Mouse (Mus musculus): ENCODE data around the gene Usp6nl. TPM values are rescaled to one million over a fixed set of nuclear protein-coding genes. Genes with fewer than 3 reads are reported as not detected.
A peak's percentile ranks its signal among the peaks of the same experiment; 100 is the strongest.

The Usp6nl gene
- polyA plus RNA-seq, 1 experiment = 1.9 TPM

DNA sequence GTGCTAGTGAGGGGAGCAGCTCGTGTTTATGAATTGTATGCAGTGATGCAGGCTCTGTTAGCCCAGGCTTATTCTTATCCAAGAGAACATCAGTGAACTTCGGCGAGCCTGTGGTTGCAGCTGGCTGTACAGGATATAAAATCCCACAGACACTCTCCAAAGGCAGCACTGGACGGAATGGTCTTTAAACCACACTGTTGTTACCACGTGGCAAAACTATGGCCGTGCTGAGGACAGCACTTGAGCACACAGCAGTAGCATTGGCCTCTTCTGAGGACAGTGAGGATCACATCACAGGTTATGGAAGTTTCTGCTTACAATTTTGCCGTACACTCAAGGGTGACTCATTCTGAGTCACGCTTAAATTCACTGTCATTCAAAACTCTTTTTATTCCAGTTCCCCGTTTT, 44.1 kb downstream of the Usp6nl start:
- no peaks in the 10 kb centered on the region for H3K27me3 ChIP-seq (replicated peaks)
- H3K4me3 ChIP-seq (replicated peaks) = peak overlapping the region; percentile 85
- H3K4me1 ChIP-seq = peaks cover 78% of the 10 kb centered on the region
- no peaks in the 10 kb centered on the region for H3K9me3 ChIP-seq
- peaks cover 3% of the 10 kb centered on the region for H3K36me3 ChIP-seq (replicated peaks; ENCODE audit: low read length)
- TF ChIP-seq GATA1 (IDR thresholded peaks at IDR 0.05; ENCODE audit: borderline replicate concordance, low read length) = peak; percentile 36; the same call in 1 of the 3 replicates
- no peak for TF ChIP-seq FLI1 (IDR thresholded peaks at IDR 0.05; ENCODE audit: low read length)

DNA sequence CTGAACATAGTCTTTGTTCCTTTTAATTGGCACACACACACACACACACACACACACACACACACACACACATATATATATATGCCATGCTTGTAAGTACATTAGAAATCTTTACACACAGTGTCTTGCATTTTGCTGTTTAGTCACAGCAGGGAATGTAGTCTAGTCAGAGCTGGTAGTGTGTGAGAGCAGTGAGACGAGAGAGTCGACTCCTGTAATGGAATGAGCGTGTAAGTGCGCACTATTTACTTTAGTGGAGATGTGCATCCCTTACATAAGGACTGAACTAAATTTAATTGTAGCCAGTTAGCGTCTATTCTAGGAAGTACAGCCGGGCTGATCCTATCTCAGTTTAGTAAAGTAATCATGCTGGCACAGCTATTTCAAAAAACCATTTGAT, 44.5 kb downstream of the Usp6nl start:
- H3K9me3 ChIP-seq = no peaks in the 10 kb centered on the region
- H3K4me1 ChIP-seq = peaks cover 81% of the 10 kb centered on the region
- TF ChIP-seq GATA1 (IDR thresholded peaks at IDR 0.05; ENCODE audit: borderline replicate concordance, low read length) = no peak
- TF ChIP-seq FLI1 (IDR thresholded peaks at IDR 0.05; ENCODE audit: low read length) = no peak
- peaks cover 2% of the 10 kb centered on the region for H3K36me3 ChIP-seq (replicated peaks; ENCODE audit: low read length)
- no peak overlapping the region for H3K4me3 ChIP-seq (replicated peaks)
- no peaks in the 10 kb centered on the region for H3K27me3 ChIP-seq (replicated peaks)

DNA sequence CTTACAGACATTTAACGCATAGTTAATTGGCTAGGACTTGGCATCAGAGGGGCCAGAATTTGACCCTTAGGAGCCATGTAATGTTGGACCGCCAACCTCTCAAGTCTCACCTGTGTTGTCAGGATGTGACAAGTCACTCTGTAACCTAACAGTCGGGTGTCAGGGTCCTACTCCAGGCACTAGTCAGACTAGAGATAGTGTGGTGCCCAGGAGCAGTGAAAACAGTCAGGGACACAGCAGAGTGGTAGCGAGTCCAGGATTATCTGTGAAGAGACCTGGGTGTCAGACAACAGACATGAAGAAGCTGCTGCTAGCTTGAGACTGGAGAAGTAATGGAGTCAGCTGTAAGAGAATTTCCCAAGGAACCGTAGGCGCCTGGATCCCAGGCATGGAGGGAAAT, 45.0 kb downstream of the Usp6nl start:
- no peak overlapping the region for H3K4me3 ChIP-seq (replicated peaks)
- TF ChIP-seq GATA1 (IDR thresholded peaks at IDR 0.05; ENCODE audit: borderline replicate concordance, low read length) = no peak
- no peak for TF ChIP-seq FLI1 (IDR thresholded peaks at IDR 0.05; ENCODE audit: low read length)
- H3K4me1 ChIP-seq = peaks cover 80% of the 10 kb centered on the region
- H3K9me3 ChIP-seq = no peaks in the 10 kb centered on the region
- no peaks in the 10 kb centered on the region for H3K36me3 ChIP-seq (replicated peaks; ENCODE audit: low read length)
- no peaks in the 10 kb centered on the region for H3K27me3 ChIP-seq (replicated peaks)

DNA sequence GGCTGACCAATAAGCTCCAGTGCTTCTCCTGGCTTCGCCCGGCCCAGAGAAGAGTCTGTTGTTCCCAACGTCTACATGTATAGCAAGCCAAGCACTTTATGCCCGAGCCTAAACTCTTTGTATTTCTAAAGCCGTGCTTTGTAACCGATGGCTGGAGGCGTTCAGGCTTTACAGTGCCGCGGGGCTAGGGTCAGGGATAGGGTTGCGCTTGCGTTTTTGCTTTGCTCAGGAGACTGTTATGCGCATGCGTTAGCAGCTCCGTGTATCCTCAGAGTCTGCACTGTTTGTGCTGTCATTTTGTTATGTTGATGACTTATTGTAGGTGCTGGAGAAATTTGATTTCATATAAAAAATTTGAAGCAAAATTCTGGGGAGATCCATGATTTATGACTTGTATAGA, 51.7 kb downstream of the Usp6nl start:
- TF ChIP-seq FLI1 (IDR thresholded peaks at IDR 0.05; ENCODE audit: low read length) = no peak
- TF ChIP-seq GATA1 (IDR thresholded peaks at IDR 0.05; ENCODE audit: borderline replicate concordance, low read length) = no peak
- Histone ChIP-seq H3K27me3 (replicated peaks) (no peaks in the 10 kb centered on the region), H3K4me1 (peaks cover 62% of the 10 kb centered on the region), H3K9me3 (no peaks in the 10 kb centered on the region), H3K36me3 (replicated peaks; ENCODE audit: low read length) (peaks cover 2% of the 10 kb centered on the region), H3K4me3 (replicated peaks) (no peak overlapping the region)

DNA sequence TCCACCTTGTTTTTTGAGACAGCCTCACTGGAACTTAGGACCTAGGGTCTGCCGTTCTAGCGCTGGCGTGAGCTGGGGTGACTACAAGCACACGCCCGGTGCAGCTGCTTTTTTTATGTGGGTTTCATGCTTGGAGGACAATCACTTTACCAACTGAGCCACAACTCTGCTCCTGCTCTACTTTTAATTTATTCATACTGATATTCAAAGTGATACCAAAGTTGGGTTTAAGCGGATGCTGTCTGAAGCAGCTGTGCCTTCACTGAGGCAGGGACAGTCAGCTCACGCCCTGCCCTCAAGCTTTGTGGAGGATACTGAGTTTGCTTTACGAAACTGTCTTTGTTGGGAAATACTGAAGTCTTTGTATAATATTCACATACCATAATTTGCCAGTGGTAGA, 53.6 kb downstream of the Usp6nl start:
- Histone ChIP-seq H3K4me3 (replicated peaks) (no peak overlapping the region), H3K9me3 (no peaks in the 10 kb centered on the region), H3K4me1 (peaks cover 62% of the 10 kb centered on the region), H3K27me3 (replicated peaks) (no peaks in the 10 kb centered on the region), H3K36me3 (replicated peaks; ENCODE audit: low read length) (peaks cover 2% of the 10 kb centered on the region)
- no peak for TF ChIP-seq GATA1 (IDR thresholded peaks at IDR 0.05; ENCODE audit: borderline replicate concordance, low read length)

DNA sequence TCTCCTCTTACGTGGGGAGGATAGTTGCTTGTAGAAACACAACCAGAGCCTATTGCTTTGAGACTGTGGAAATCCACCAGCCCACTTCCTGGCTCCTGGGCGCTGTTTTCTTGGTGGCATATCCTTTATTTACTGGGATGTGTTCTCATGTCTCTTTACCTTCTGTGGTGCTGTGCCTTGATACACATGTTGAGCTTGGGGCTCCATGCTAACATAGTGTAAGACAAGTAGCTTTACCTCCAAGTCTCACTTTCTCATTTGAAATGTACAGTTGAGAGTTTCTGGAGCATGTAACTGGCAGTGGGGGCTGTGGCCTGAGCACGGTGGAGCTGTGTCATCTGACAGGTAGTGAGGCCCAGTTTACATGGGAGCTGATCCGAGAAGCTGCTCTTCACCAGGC, 54.5 kb downstream of the Usp6nl start:
- Histone ChIP-seq H3K36me3 (replicated peaks; ENCODE audit: low read length) (peaks cover 2% of the 10 kb centered on the region), H3K4me1 (peaks cover 56% of the 10 kb centered on the region), H3K9me3 (no peaks in the 10 kb centered on the region), H3K27me3 (replicated peaks) (no peaks in the 10 kb centered on the region), H3K4me3 (replicated peaks) (no peak overlapping the region)
- TF ChIP-seq FLI1 (IDR thresholded peaks at IDR 0.05; ENCODE audit: low read length) (no peak), GATA1 (IDR thresholded peaks at IDR 0.05; ENCODE audit: borderline replicate concordance, low read length) (no peak)

DNA sequence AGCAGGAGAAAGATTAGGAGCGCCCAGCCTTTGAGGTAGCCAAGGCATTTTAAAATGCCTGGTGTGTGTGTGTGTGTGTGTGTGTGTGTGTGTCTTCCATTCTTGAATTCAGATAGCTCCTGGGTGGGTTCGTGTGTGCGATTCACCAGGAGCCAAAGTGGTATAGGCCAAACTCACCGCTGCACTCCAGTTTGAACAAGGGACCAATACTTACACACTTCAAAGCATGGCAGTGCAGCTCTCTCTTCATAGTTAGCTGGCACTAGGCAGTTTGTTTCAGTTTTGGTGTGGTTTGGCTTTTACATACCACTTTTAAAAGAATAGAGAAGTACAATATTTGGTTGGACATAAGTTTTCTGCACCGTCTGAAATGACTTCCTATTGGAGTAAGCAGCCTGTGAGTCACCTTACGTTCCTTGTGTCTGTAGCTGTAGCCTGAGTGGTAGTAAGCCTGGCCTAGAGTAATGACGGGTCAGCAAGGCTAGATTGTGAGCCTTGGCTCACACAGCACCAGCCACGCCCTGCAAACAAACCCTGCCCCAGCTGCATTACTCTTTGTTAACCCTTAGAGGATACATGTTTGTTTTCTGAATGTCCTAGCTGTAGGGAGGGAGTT, 56.2 kb downstream of the Usp6nl start:
- H3K36me3 ChIP-seq (replicated peaks; ENCODE audit: low read length) = no peaks in the 10 kb centered on the region
- H3K27me3 ChIP-seq (replicated peaks) = no peaks in the 10 kb centered on the region
- TF ChIP-seq FLI1 (IDR thresholded peaks at IDR 0.05; ENCODE audit: low read length) (no peak), GATA1 (IDR thresholded peaks at IDR 0.05; ENCODE audit: borderline replicate concordance, low read length) (no peak)
- H3K4me1 ChIP-seq = peaks cover 58% of the 10 kb centered on the region
- no peaks in the 10 kb centered on the region for H3K9me3 ChIP-seq
- H3K4me3 ChIP-seq (replicated peaks) = peak overlapping the region; percentile 65

DNA sequence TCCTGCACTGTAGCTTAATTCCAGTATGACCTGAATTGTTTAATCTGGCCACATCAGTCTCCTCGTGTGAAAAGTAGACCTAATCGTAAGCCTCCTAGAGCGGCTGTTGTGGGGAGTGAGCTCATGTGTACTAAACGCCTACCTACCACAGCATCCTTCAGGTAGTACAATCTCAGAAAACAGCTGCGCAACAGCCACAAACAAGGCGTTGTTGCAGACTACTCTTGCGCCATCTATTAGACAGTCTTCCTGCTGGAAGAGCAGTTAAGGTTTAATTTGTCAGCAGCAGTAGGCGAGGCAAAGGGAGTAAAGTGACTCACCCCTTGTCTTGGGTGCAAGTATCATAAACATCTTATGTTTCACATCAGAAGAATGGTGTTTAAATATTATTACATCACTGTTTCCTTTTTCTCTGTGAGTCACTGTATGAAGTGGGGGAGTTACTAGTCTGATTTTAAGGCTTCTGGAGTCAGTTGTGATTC, 57.3 kb downstream of the Usp6nl start:
- Histone ChIP-seq H3K4me3 (replicated peaks) (no peak overlapping the region), H3K4me1 (peaks cover 65% of the 10 kb centered on the region), H3K27me3 (replicated peaks) (no peaks in the 10 kb centered on the region), H3K36me3 (replicated peaks; ENCODE audit: low read length) (no peaks in the 10 kb centered on the region), H3K9me3 (no peaks in the 10 kb centered on the region)
- no peak for TF ChIP-seq GATA1 (IDR thresholded peaks at IDR 0.05; ENCODE audit: borderline replicate concordance, low read length)
- no peak for TF ChIP-seq FLI1 (IDR thresholded peaks at IDR 0.05; ENCODE audit: low read length)

DNA sequence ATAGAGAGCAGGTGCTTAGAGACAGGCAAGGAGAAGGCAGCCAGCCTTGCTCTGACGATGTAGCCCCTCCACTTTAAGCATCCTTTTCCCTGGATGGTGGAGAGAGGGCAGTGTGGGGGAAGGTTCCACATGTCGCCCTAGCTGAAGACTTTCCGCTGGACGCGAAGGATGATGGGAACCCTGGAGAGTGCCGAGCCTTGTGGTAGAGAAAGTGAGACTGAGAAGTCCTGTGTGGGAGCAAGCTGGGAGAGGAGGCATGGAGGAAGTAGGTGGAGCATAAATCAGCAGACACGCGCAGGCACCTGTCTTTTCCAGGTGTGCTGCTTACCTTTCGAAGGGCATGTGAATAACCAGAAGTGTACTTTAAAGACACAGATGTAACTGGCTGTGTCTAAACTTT, 57.9 kb downstream of the Usp6nl start:
- Histone ChIP-seq H3K4me3 (replicated peaks) (no peak overlapping the region), H3K27me3 (replicated peaks) (no peaks in the 10 kb centered on the region), H3K4me1 (peaks cover 59% of the 10 kb centered on the region), H3K9me3 (no peaks in the 10 kb centered on the region), H3K36me3 (replicated peaks; ENCODE audit: low read length) (no peaks in the 10 kb centered on the region)
- no peak for TF ChIP-seq GATA1 (IDR thresholded peaks at IDR 0.05; ENCODE audit: borderline replicate concordance, low read length)
- TF ChIP-seq FLI1 (IDR thresholded peaks at IDR 0.05; ENCODE audit: low read length) = no peak

DNA sequence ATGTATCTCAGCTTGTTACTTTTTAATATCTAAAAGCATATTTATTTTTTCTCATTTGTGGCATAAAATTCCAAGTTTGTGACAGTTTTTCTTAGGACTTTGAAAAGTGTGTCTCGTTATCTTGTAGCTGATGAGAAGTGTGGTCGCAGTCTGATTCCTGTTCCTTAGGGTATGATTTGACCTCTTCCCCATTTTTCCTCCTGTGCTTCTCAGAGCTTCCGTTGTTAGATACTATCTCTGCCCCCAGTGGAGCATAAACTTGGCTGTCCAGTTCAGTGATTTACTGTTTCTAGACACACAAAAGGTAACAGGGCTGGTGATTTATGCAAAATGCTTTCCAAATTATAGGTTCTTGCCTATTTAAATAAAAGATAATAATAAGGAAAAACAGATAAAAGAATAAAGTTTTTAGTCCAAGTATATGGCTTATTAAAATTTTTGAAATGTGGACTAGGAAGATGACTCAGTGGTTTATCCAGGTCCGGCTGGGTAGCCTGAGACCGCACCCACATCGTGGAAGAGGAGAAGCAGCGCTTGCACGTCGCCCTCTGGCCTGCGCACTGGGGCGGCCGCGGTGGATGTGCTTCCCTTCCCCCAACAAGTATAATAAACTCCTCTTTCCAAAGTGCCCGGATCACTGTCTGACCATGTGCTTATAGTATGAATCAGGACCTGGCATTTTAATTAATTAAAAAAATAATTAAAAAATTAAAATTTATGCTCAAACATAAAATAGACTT, 62.1 kb downstream of the Usp6nl start:
- H3K4me3 ChIP-seq (replicated peaks) = no peak overlapping the region
- peaks cover 36% of the 10 kb centered on the region for H3K4me1 ChIP-seq
- no peaks in the 10 kb centered on the region for H3K36me3 ChIP-seq (replicated peaks; ENCODE audit: low read length)
- H3K27me3 ChIP-seq (replicated peaks) = no peaks in the 10 kb centered on the region
- no peaks in the 10 kb centered on the region for H3K9me3 ChIP-seq
- TF ChIP-seq FLI1 (IDR thresholded peaks at IDR 0.05; ENCODE audit: low read length) (no peak), GATA1 (IDR thresholded peaks at IDR 0.05; ENCODE audit: borderline replicate concordance, low read length) (no peak)
